Mouse (Mus musculus) hindbrain, postnatal 0 days (tissue): Measurements from ENCODE around the gene Pid1. TPM values are rescaled to one million over a fixed set of nuclear protein-coding genes. Genes with fewer than 3 reads are reported as not detected.

ENCODE experiments used
- ATAC-seq: fragments of 200-750 bp; cut with Nextera tagmentation; 2 replicates; pipeline ENCODE4 v1.8.0; 2017; ENCODE audit warnings: mild to moderate bottlenecking, moderate TSS enrichment, moderate library complexity
- DNase-seq: peaks from one replicate; pipeline ENCODE4 v3.0.0-alpha.2; 2015; ENCODE audit warnings: low spot score
- H3K27ac ChIP-seq: fragments of 300-500 bp; sonication (generic); 2 replicates; pipeline ENCODE4 v1.5.1; 2014; ENCODE audit warnings: mild to moderate bottlenecking
- H3K27me3 ChIP-seq: fragments of 300-500 bp; sonication (generic); 2 replicates; pipeline ENCODE4 v1.6.1; 2014; ENCODE audit warnings: low read length, mixed read lengths; ENCODE audit not compliant: insufficient read depth
- H3K36me3 ChIP-seq: fragments of 300-500 bp; sonication (generic); 2 replicates; pipeline ENCODE4 v1.6.1; 2014; ENCODE audit warnings: low read length, mixed read lengths; ENCODE audit not compliant: insufficient read depth
- H3K4me1 ChIP-seq: fragments of 300-500 bp; sonication (generic); 2 replicates; pipeline ENCODE4 v1.6.1; 2014; ENCODE audit warnings: antibody characterized with exemption, low read length, mixed read lengths; ENCODE audit not compliant: insufficient read depth
- H3K4me2 ChIP-seq: fragments of 300-500 bp; sonication (generic); 2 replicates; pipeline ENCODE4 v1.6.1; 2014; ENCODE audit warnings: low read depth, mild to moderate bottlenecking, low read length, moderate library complexity, mixed read lengths
- H3K4me3 ChIP-seq: fragments of 300-500 bp; sonication (generic); 2 replicates; pipeline ENCODE4 v1.5.1; 2014; ENCODE audit warnings: low read length
- H3K9ac ChIP-seq: fragments of 300-500 bp; sonication (generic); replicated peaks from 2 replicates; pipeline ENCODE4 v1.6.1; 2014; ENCODE audit warnings: mild to moderate bottlenecking, low read length, moderate library complexity, mixed read lengths
- H3K9me3 ChIP-seq: fragments of 300-500 bp; sonication (generic); 2 replicates; pipeline ENCODE4 v1.6.1; 2016; ENCODE audit warnings: low read length, mixed read lengths
- CTCF ChIP-seq: IDR thresholded peaks from 2 replicates; pipeline ENCODE4 v1.5.1; 2016; ENCODE audit warnings: antibody characterized with exemption, control low read depth, low read depth
- WGBS: fragments of 180-500 bp; shearing (Covaris S2); extraction: QIAGEN DNeasy Blood & Tissue Kit; methylation state at CpG from one replicate; pipeline ENCODE4 v1.1.7; 2014; 5-methylcytosine and 5-hydroxymethylcytosine counted together
- polyA plus RNA-seq: library from polyadenylated mRNA; unstranded; fragments of >200 nt; fragmentation: Nextera tagmentation; extraction: Ambion mirVana; gene quantifications from 2 replicates; pipeline ENCODE4 v1.2.1, GENCODE M21; 2015
- total RNA-seq: library from RNA; depleted of rRNA; stranded (reverse); fragments of >200 nt; gene quantifications from 2 replicates; pipeline ENCODE4 v1.2.3, GENCODE M21; 2014

The Pid1 gene
- total and polyA plus RNA-seq, 2 experiments from 2014 or later, result 71.1 to 74.9 TPM

- 63% methylated on average over 1 of the region's 1 CpGs for WGBS
- Histone ChIP-seq H3K9ac (no peak overlapping the region), H3K4me2 (no peak overlapping the region), H3K27me3 (no peaks in the 10 kb centered on the region), H3K4me1 (no peaks in the 10 kb centered on the region), H3K36me3 (no peaks in the 10 kb centered on the region), H3K4me3 (no peak overlapping the region), H3K9me3 (no peaks in the 10 kb centered on the region), H3K27ac (no peak overlapping the region)
- DNase-seq, result no peak
- no peak for TF ChIP-seq CTCF
- no peak for ATAC-seq
These were observed 64.3 kb downstream of the Pid1 start for GRCm38 (mm10) chr1:84299719-84300118.

GRCm38 (mm10) chr1:84286682-84287111 is 77.3 kb downstream of the Pid1 start:
- Histone ChIP-seq H3K9ac (no peak overlapping the region), H3K36me3 (no peaks in the 10 kb centered on the region), H3K9me3 (no peaks in the 10 kb centered on the region), H3K27ac (no peak overlapping the region), H3K4me1 (peaks cover 3% of the 10 kb centered on the region; the same call in 1 of the 2 replicates), H3K27me3 (no peaks in the 10 kb centered on the region), H3K4me2 (no peak overlapping the region; the same call in 1 of the 2 replicates), H3K4me3 (no peak overlapping the region)
- WGBS, result 19% methylated on average over 6 of the region's 6 CpGs
- ATAC-seq (peak; percentile 72), DNase-seq (peak; percentile 86)
- TF ChIP-seq CTCF, result peak; percentile 88

- H3K4me2 ChIP-seq, result no peak overlapping the region
- TF ChIP-seq CTCF, result no peak
- no peak overlapping the region for H3K4me3 ChIP-seq
- no peak overlapping the region for H3K27ac ChIP-seq
- H3K4me1 ChIP-seq, result peaks cover 3% of the 10 kb centered on the region; the same call in 1 of the 2 replicates
- no peak overlapping the region for H3K9ac ChIP-seq
- no peaks in the 10 kb centered on the region for H3K27me3 ChIP-seq
- no peaks in the 10 kb centered on the region for H3K36me3 ChIP-seq
- DNase-seq (no peak), ATAC-seq (no peak)
- WGBS, result 87% methylated on average over 7 of the region's 7 CpGs
- H3K9me3 ChIP-seq, result no peaks in the 10 kb centered on the region
These were observed 78.4 kb downstream of the Pid1 start for GRCm38 (mm10) chr1:84285620-84286019.

- H3K4me1 ChIP-seq, result peaks cover 3% of the 10 kb centered on the region; the same call in 1 of the 2 replicates
- ATAC-seq, result peak; percentile 85
These were observed 79.5 kb downstream of the Pid1 start for GRCm38 (mm10) chr1:84284293-84285068.

GRCm38 (mm10) chr1:84283119-84283518 is 80.9 kb downstream of the Pid1 start:
- no peak for ATAC-seq
- H3K27ac ChIP-seq, result no peak overlapping the region

More at GRCm38 (mm10) chr1:84284293-84285068, 79.5 kb downstream of the Pid1 start:
- no peak for TF ChIP-seq CTCF
- DNase-seq, result peak; percentile 79
- H3K9ac ChIP-seq, result peak overlapping the region; percentile 75
- no peaks in the 10 kb centered on the region for H3K36me3 ChIP-seq
- WGBS, result 3% methylated on average over 45 of the region's 53 CpGs
- H3K4me2 ChIP-seq, result peak overlapping the region; percentile 77
- H3K27me3 ChIP-seq, result no peaks in the 10 kb centered on the region
- peak overlapping the region; percentile 67; the same call in 1 of the 2 replicates for H3K27ac ChIP-seq
- no peaks in the 10 kb centered on the region for H3K9me3 ChIP-seq
- peak overlapping the region; percentile 71 for H3K4me3 ChIP-seq

GRCm38 (mm10) chr1:84280171-84280570 is 83.8 kb downstream of the Pid1 start:
- ATAC-seq (no peak), DNase-seq (no peak)
- H3K4me2 ChIP-seq, result peak overlapping the region; percentile 11; the same call in 1 of the 2 replicates
- TF ChIP-seq CTCF, result no peak
- no peaks in the 10 kb centered on the region for H3K9me3 ChIP-seq
- H3K27ac ChIP-seq, result no peak overlapping the region
- no peaks in the 10 kb centered on the region for H3K36me3 ChIP-seq
- no peak overlapping the region for H3K9ac ChIP-seq
- H3K4me3 ChIP-seq, result no peak overlapping the region
- 89% methylated on average over 3 of the region's 3 CpGs for WGBS
- H3K27me3 ChIP-seq, result no peaks in the 10 kb centered on the region
- H3K4me1 ChIP-seq, result peaks cover 3% of the 10 kb centered on the region; the same call in 1 of the 2 replicates

More at GRCm38 (mm10) chr1:84283119-84283518, 80.9 kb downstream of the Pid1 start:
- H3K27me3 ChIP-seq, result no peaks in the 10 kb centered on the region
- peaks cover 3% of the 10 kb centered on the region; the same call in 1 of the 2 replicates for H3K4me1 ChIP-seq
- no peaks in the 10 kb centered on the region for H3K36me3 ChIP-seq
- peak; percentile 45; the same call in 1 of the 2 replicates for TF ChIP-seq CTCF
- DNase-seq, result peak; percentile 69
- peak overlapping the region; percentile 71 for H3K4me3 ChIP-seq
- H3K9ac ChIP-seq, result peak overlapping the region; percentile 75; the same call in 1 of the 2 replicates
- no peaks in the 10 kb centered on the region for H3K9me3 ChIP-seq
- WGBS, result 11% methylated on average over 2 of the region's 2 CpGs
- peak overlapping the region; percentile 77 for H3K4me2 ChIP-seq
